Mouse (Mus musculus) CD8-positive naive resting alpha-beta T cell, adult 2 months (primary cell): Measurements from ENCODE around the gene Mgat5b.

Source experiments
- DNase-seq, 2 experiments: peaks; one replicate each; pipeline ENCODE4 v3.0.0; 2022; ENCODE audit warnings: low read depth in 2 of 2, low spot score in 2 of 2

The Mgat5b gene

GRCm38 (mm10) chr11:116917361-116917760 lies 1.3 kb upstream of the Mgat5b start:
- no peak for DNase-seq

- DNase-seq = no peak
Measured at GRCm38 (mm10) chr11:116919186-116920020, 740 bp downstream of the Mgat5b start.

- DNase-seq = no peak
Measured at GRCm38 (mm10) chr11:116920746-116921145, 2.1 kb downstream of the Mgat5b start.

- DNase-seq = no peak
Measured at GRCm38 (mm10) chr11:116922058-116922457, 3.4 kb downstream of the Mgat5b start.

- DNase-seq = no peak
Measured at GRCm38 (mm10) chr11:116928031-116928430, 9.4 kb downstream of the Mgat5b start.

- DNase-seq = no peak
Measured at GRCm38 (mm10) chr11:116934862-116935261, 16.2 kb downstream of the Mgat5b start.

GRCm38 (mm10) chr11:116935354-116935753 lies 16.7 kb downstream of the Mgat5b start:
- no peak for DNase-seq

- no peak for DNase-seq
Measured at GRCm38 (mm10) chr11:116935917-116936316, 17.3 kb downstream of the Mgat5b start.

- no peak for DNase-seq
Measured at GRCm38 (mm10) chr11:116937141-116937540, 18.5 kb downstream of the Mgat5b start.

GRCm38 (mm10) chr11:116940088-116940855 lies 21.6 kb downstream of the Mgat5b start:
- no peak for DNase-seq

- DNase-seq = no peak
Measured at GRCm38 (mm10) chr11:116944346-116944745, 25.7 kb downstream of the Mgat5b start.

GRCm38 (mm10) chr11:116949832-116950231 lies 31.2 kb downstream of the Mgat5b start:
- DNase-seq = peak in 1 of 2 experiments; percentile 1

- DNase-seq = no peak
Measured at GRCm38 (mm10) chr11:116951429-116951828, 32.8 kb downstream of the Mgat5b start.

GRCm38 (mm10) chr11:116954231-116955118 lies 35.8 kb downstream of the Mgat5b start:
- no peak for DNase-seq

GRCm38 (mm10) chr11:116958601-116959000 lies 39.9 kb downstream of the Mgat5b start:
- no peak for DNase-seq

- no peak for DNase-seq
Measured at GRCm38 (mm10) chr11:116965061-116965460, 46.4 kb downstream of the Mgat5b start.

- no peak for DNase-seq
Measured at GRCm38 (mm10) chr11:116965961-116966360, 47.3 kb downstream of the Mgat5b start.

GRCm38 (mm10) chr11:116968586-116968985 lies 49.9 kb downstream of the Mgat5b start:
- DNase-seq = no peak

- no peak for DNase-seq
Measured at GRCm38 (mm10) chr11:116969498-116969897, 50.8 kb downstream of the Mgat5b start.

GRCm38 (mm10) chr11:116970847-116971246 lies 52.2 kb downstream of the Mgat5b start:
- no peak for DNase-seq

GRCm38 (mm10) chr11:116972828-116973227 lies 54.2 kb downstream of the Mgat5b start:
- DNase-seq = no peak
